Mouse (Mus musculus) lung, embryonic 16.5 days (tissue): ENCODE data around the gene Galnt4. TPM values are rescaled to one million over a fixed set of nuclear protein-coding genes. Genes with fewer than 3 reads are reported as not detected.

ENCODE experiments used
- ATAC-seq: fragments of 200-750 bp; cut with Nextera tagmentation; 2 replicates; pipeline ENCODE4 v1.8.0; 2017; ENCODE audit warnings: low read depth, mild to moderate bottlenecking, moderate library complexity
- H3K27ac ChIP-seq: fragments of 300-500 bp; sonication (generic); 2 replicates; pipeline ENCODE4 v1.5.1; 2014; ENCODE audit warnings: mild to moderate bottlenecking, control low read depth, low read length
- H3K27me3 ChIP-seq: fragments of 300-500 bp; sonication (generic); 2 replicates; pipeline ENCODE4 v1.6.1; 2014; ENCODE audit warnings: low read depth, low read length, mixed read lengths; ENCODE audit not compliant: control insufficient read depth, insufficient read depth
- H3K36me3 ChIP-seq: fragments of 300-500 bp; sonication (generic); 2 replicates; pipeline ENCODE4 v1.6.1; 2014; ENCODE audit warnings: low read length; ENCODE audit not compliant: control insufficient read depth, insufficient read depth
- H3K4me1 ChIP-seq: fragments of 300-500 bp; sonication (generic); replicated peaks from 2 replicates; pipeline ENCODE4 v1.6.1; 2014; ENCODE audit warnings: low read length, mixed read lengths; ENCODE audit not compliant: control insufficient read depth, insufficient read depth
- H3K4me2 ChIP-seq: fragments of 300-500 bp; sonication (generic); 2 replicates; pipeline ENCODE4 v1.6.1; 2014; ENCODE audit warnings: low read depth, low read length, control low read depth
- H3K4me3 ChIP-seq: fragments of 300-500 bp; sonication (generic); 2 replicates; pipeline ENCODE4 v1.5.1; 2014; ENCODE audit warnings: mild to moderate bottlenecking, low read length, control low read depth
- H3K9ac ChIP-seq: fragments of 300-500 bp; sonication (generic); 2 replicates; pipeline ENCODE4 v1.6.1; 2014; ENCODE audit warnings: low read length, control low read depth
- H3K9me3 ChIP-seq: fragments of 300-500 bp; sonication (generic); 2 replicates; pipeline ENCODE4 v1.6.1; 2016; ENCODE audit warnings: low read length; ENCODE audit not compliant: control insufficient read depth
- WGBS: fragments of 180-500 bp; shearing (Covaris S2); extraction: QIAGEN DNeasy Blood & Tissue Kit; methylation state at CpG from one replicate; pipeline ENCODE4 v1.1.7; 2014; 5-methylcytosine and 5-hydroxymethylcytosine counted together
- polyA plus RNA-seq: library from polyadenylated mRNA; unstranded; fragments of >200 nt; fragmentation: Nextera tagmentation; extraction: Ambion mirVana; gene quantifications from 2 replicates; pipeline ENCODE4 v1.2.1, GENCODE M21; 2015

Galnt4 gene
- polyA plus RNA-seq, 1 experiment from 2014 or later = 17.1 TPM

GRCm38 (mm10) chr10:99085240-99085587 is 22.7 kb upstream of the Galnt4 start:
- Histone ChIP-seq H3K9ac (no peak overlapping the region), H3K27me3 (no peaks in the 10 kb centered on the region), H3K9me3 (no peaks in the 10 kb centered on the region), H3K4me1 (peaks cover 3% of the 10 kb centered on the region; the same call in 1 of the 2 replicates), H3K4me2 (0 out of 2 replicates have a peak overlapping the region, but pooled peaks have one; percentile 5), H3K27ac (no peak overlapping the region), H3K36me3 (no peaks in the 10 kb centered on the region), H3K4me3 (no peak overlapping the region)
- 0 out of 2 replicates have a peak, but pooled peaks have one; percentile 7 for ATAC-seq
- WGBS = 52% methylated on average over 6 of the region's 6 CpGs

GRCm38 (mm10) chr10:99086029-99086428 is 21.9 kb upstream of the Galnt4 start:
- Histone ChIP-seq H3K4me3 (no peak overlapping the region), H3K4me2 (no peak overlapping the region), H3K9ac (no peak overlapping the region), H3K36me3 (no peaks in the 10 kb centered on the region), H3K27ac (no peak overlapping the region), H3K27me3 (no peaks in the 10 kb centered on the region), H3K4me1 (peaks cover 3% of the 10 kb centered on the region; the same call in 1 of the 2 replicates), H3K9me3 (no peaks in the 10 kb centered on the region)
- WGBS = 60% methylated on average over 6 of the region's 6 CpGs
- no peak for ATAC-seq

GRCm38 (mm10) chr10:99089906-99090305 is 18.1 kb upstream of the Galnt4 start:
- Histone ChIP-seq H3K36me3 (no peaks in the 10 kb centered on the region), H3K4me3 (no peak overlapping the region), H3K27me3 (no peaks in the 10 kb centered on the region), H3K4me2 (no peak overlapping the region), H3K9me3 (no peaks in the 10 kb centered on the region), H3K27ac (no peak overlapping the region), H3K9ac (no peak overlapping the region), H3K4me1 (no peaks in the 10 kb centered on the region)
- 60% methylated on average over 6 of the region's 6 CpGs for WGBS
- ATAC-seq = no peak

- Histone ChIP-seq H3K4me1 (no peaks in the 10 kb centered on the region), H3K27me3 (no peaks in the 10 kb centered on the region), H3K9me3 (no peaks in the 10 kb centered on the region), H3K27ac (no peak overlapping the region), H3K4me3 (no peak overlapping the region), H3K4me2 (no peak overlapping the region), H3K9ac (no peak overlapping the region), H3K36me3 (no peaks in the 10 kb centered on the region)
- no peak for ATAC-seq
- 77% methylated on average over 2 of the region's 2 CpGs for WGBS
Observed at GRCm38 (mm10) chr10:99093364-99093763, 14.6 kb upstream of the Galnt4 start.

GRCm38 (mm10) chr10:99095114-99095513 is 12.8 kb upstream of the Galnt4 start:
- 66% methylated on average over 2 of the region's 2 CpGs for WGBS
- Histone ChIP-seq H3K4me3 (no peak overlapping the region), H3K4me1 (no peaks in the 10 kb centered on the region), H3K27ac (no peak overlapping the region), H3K27me3 (no peaks in the 10 kb centered on the region), H3K36me3 (no peaks in the 10 kb centered on the region), H3K9ac (no peak overlapping the region), H3K9me3 (no peaks in the 10 kb centered on the region), H3K4me2 (no peak overlapping the region)
- no peak for ATAC-seq

GRCm38 (mm10) chr10:99097374-99097773 is 10.6 kb upstream of the Galnt4 start:
- ATAC-seq = no peak
- no peak overlapping the region for H3K27ac ChIP-seq
- no peaks in the 10 kb centered on the region for H3K9me3 ChIP-seq
- no peak overlapping the region for H3K4me2 ChIP-seq
- no peak overlapping the region for H3K9ac ChIP-seq
- H3K4me1 ChIP-seq = no peaks in the 10 kb centered on the region
- 69% methylated on average over 10 of the region's 10 CpGs for WGBS
- H3K4me3 ChIP-seq = no peak overlapping the region
- no peaks in the 10 kb centered on the region for H3K27me3 ChIP-seq
- H3K36me3 ChIP-seq = no peaks in the 10 kb centered on the region

- 80% methylated on average over 3 of the region's 3 CpGs for WGBS
- Histone ChIP-seq H3K27ac (no peak overlapping the region), H3K9ac (no peak overlapping the region), H3K4me1 (peaks cover 13% of the 10 kb centered on the region), H3K36me3 (peaks cover 14% of the 10 kb centered on the region), H3K27me3 (no peaks in the 10 kb centered on the region), H3K9me3 (peaks cover 6% of the 10 kb centered on the region; the same call in 1 of the 2 replicates), H3K4me2 (no peak overlapping the region), H3K4me3 (no peak overlapping the region)
- ATAC-seq = no peak
Observed at GRCm38 (mm10) chr10:99105522-99105921, 2.4 kb upstream of the Galnt4 start.

- WGBS = 25% methylated on average over 8 of the region's 8 CpGs
- no peak for ATAC-seq
- H3K27ac ChIP-seq = peak overlapping the region; percentile 89; the same call in 1 of the 2 replicates
- H3K9me3 ChIP-seq = peaks cover 6% of the 10 kb centered on the region; the same call in 1 of the 2 replicates
- peak overlapping the region; percentile 96 for H3K9ac ChIP-seq
- H3K4me1 ChIP-seq = peaks cover 14% of the 10 kb centered on the region
- H3K27me3 ChIP-seq = no peaks in the 10 kb centered on the region
- H3K4me3 ChIP-seq = peak overlapping the region; percentile 99
- H3K36me3 ChIP-seq = peaks cover 20% of the 10 kb centered on the region
- H3K4me2 ChIP-seq = peak overlapping the region; percentile 97
Observed at GRCm38 (mm10) chr10:99106311-99106702, 1.7 kb upstream of the Galnt4 start.

- Histone ChIP-seq H3K9me3 (peaks cover 6% of the 10 kb centered on the region; the same call in 1 of the 2 replicates), H3K4me1 (peaks cover 16% of the 10 kb centered on the region), H3K27me3 (no peaks in the 10 kb centered on the region), H3K4me2 (peak within 1 kb of the TSS; percentile 97), H3K27ac (peak within 1 kb of the TSS; percentile 89), H3K9ac (peak within 1 kb of the TSS; percentile 96), H3K36me3 (peaks cover 21% of the 10 kb centered on the region), H3K4me3 (peak within 1 kb of the TSS; percentile 99)
- ATAC-seq = peak; percentile 93
- whole genome bisulfite sequencing = 0% methylated on average over 105 of the region's 106 CpGs
Observed at GRCm38 (mm10) chr10:99106703-99107631, 992 bp upstream of the Galnt4 start, which contains the start of gene Poc1b. Gene Poc1b, plus strand, starts transcription at chr10:99107036.
